Mouse (Mus musculus) embryonic facial prominence, embryonic 15.5 days (tissue): ENCODE data around the gene Lrrc23. TPM values are rescaled to one million over a fixed set of nuclear protein-coding genes. Genes with fewer than 3 reads are reported as not detected.

ENCODE experiments used
- ATAC-seq: fragments of 200-750 bp; cut with Nextera tagmentation; 2 replicates; pipeline ENCODE4 v1.8.0; 2017; ENCODE audit warnings: low read depth, moderate TSS enrichment; ENCODE audit not compliant: insufficient number of reproducible peaks, low FRiP score, low TSS enrichment
- H3K27ac ChIP-seq: fragments of 300-500 bp; sonication (generic); replicated peaks from 2 replicates; pipeline ENCODE4 v1.5.1; 2015; ENCODE audit warnings: mild to moderate bottlenecking, inconsistent platforms
- H3K27me3 ChIP-seq: fragments of 300-500 bp; sonication (generic); 2 replicates; pipeline ENCODE4 v1.6.1; 2015; ENCODE audit warnings: inconsistent platforms
- H3K36me3 ChIP-seq: fragments of 300-500 bp; sonication (generic); 2 replicates; pipeline ENCODE4 v1.6.1; 2015; ENCODE audit warnings: mild to moderate bottlenecking, inconsistent platforms
- H3K4me1 ChIP-seq: fragments of 300-500 bp; sonication (generic); 2 replicates; pipeline ENCODE4 v1.6.1; 2015; ENCODE audit warnings: inconsistent platforms
- H3K4me2 ChIP-seq: fragments of 300-500 bp; sonication (generic); replicated peaks from 2 replicates; pipeline ENCODE4 v1.6.1; 2015; ENCODE audit warnings: mild to moderate bottlenecking, inconsistent platforms
- H3K4me3 ChIP-seq: fragments of 300-500 bp; sonication (generic); replicated peaks from 2 replicates; pipeline ENCODE4 v1.5.1; 2015; ENCODE audit warnings: mild to moderate bottlenecking, inconsistent platforms
- H3K9ac ChIP-seq: fragments of 300-500 bp; sonication (generic); 2 replicates; pipeline ENCODE4 v1.6.1; 2015; ENCODE audit warnings: inconsistent platforms
- H3K9me3 ChIP-seq: fragments of 300-500 bp; sonication (generic); replicated peaks from 2 replicates; pipeline ENCODE4 v1.6.1; 2016; ENCODE audit warnings: inconsistent platforms
- WGBS: fragments of 180-500 bp; shearing (Covaris S2); methylation state at CpG from one replicate; pipeline ENCODE4 v1.1.7; 2015; 5-methylcytosine and 5-hydroxymethylcytosine counted together
- polyA plus RNA-seq: library from polyadenylated mRNA; unstranded; fragments of >200 nt; fragmentation: Nextera tagmentation; extraction: Ambion mirVana; gene quantifications from 2 replicates; pipeline ENCODE4 v1.2.1, GENCODE M21; 2015

Lrrc23 gene
- polyA plus RNA-seq, 1 experiment from 2014 or later = 47.5 TPM

DNA sequence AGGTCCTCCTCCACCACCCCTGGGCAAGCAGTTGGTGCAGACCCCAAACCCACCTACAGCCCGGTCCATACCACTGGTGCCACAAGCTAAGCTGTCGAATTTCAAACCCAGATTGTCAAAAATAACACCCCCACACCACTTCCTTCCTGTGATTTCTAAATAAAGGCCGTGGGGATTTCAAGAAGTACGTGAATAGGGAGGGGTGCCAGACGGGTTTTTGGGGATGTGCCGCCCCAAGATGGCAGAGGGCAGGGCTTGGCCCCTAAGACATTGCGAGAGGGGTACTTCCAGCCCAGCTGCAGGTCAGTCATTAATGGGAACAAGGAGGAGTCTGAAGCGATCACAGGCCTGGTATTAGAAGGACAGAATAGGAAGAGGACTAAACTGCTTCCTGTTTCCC lies 56.0 kb downstream of the Lrrc23 start:
- H3K4me3 ChIP-seq = no peak overlapping the region
- 75% methylated on average over 8 of the region's 8 CpGs for WGBS
- H3K27me3 ChIP-seq = no peaks in the 10 kb centered on the region
- no peak overlapping the region for H3K9ac ChIP-seq
- H3K36me3 ChIP-seq = no peaks in the 10 kb centered on the region
- no peaks in the 10 kb centered on the region for H3K4me1 ChIP-seq
- no peak for ATAC-seq
- no peak overlapping the region for H3K4me2 ChIP-seq
- H3K27ac ChIP-seq = no peak overlapping the region
- no peaks in the 10 kb centered on the region for H3K9me3 ChIP-seq

DNA sequence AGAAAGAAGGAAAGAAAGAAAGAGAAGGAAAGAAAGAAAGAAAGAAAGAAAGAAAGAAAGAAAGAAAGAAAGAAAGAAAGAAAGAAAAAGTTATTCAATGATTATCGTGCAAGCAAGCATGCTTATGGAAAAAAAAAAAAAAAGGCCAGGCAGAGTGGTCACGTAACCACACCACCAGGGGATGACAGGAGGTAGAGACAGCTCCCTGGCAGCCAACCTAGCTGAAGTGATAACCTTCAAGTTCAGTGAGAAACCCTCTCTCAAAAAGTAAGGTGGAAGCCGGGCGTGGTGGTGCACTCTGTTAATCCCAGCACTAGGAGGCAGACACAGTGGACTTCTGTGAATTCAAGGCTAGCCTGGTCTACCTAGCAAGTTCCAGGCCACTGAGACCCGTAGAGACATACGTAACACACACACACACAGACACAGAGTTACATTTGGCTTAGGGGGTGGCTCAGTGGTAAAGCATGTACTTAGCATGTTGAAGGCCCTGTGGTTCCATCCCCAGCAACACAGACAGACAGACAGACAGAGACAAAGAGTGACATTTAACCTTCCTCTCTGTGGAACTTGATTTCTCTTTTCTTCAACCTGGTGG lies 56.6 kb downstream of the Lrrc23 start:
- Histone ChIP-seq H3K4me2 (no peak overlapping the region), H3K36me3 (no peaks in the 10 kb centered on the region), H3K27ac (no peak overlapping the region), H3K9me3 (no peaks in the 10 kb centered on the region), H3K4me3 (no peak overlapping the region), H3K27me3 (no peaks in the 10 kb centered on the region), H3K9ac (no peak overlapping the region), H3K4me1 (no peaks in the 10 kb centered on the region)
- 88% methylated on average over 6 of the region's 6 CpGs for WGBS
- no peak for ATAC-seq

DNA sequence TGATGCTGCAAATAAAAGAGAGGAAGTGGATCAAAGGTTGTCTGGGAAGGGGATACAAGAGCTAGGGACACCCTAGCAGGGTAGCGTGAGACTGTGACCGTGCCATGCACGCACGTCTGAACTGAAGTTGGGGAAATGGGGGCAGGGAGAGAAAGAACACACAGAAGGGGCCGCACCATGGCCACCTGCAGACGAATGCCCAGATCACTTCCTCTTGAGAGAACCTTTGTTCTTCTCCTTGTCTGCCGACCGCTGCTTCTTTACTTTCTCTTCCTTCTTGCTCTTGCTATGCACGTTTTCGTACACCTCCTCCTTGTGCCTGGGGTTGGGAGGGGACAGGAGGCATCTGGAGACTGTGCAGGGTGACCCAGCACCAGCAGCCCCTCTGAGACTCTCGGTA lies 58.6 kb downstream of the Lrrc23 start:
- peaks cover 11% of the 10 kb centered on the region for H3K36me3 ChIP-seq
- H3K9me3 ChIP-seq = no peaks in the 10 kb centered on the region
- 64% methylated on average over 11 of the region's 11 CpGs for WGBS
- H3K4me2 ChIP-seq = no peak overlapping the region
- no peak for ATAC-seq
- no peak overlapping the region for H3K9ac ChIP-seq
- peaks cover 6% of the 10 kb centered on the region; the same call in 1 of the 2 replicates for H3K4me1 ChIP-seq
- no peak overlapping the region for H3K4me3 ChIP-seq
- H3K27me3 ChIP-seq = no peaks in the 10 kb centered on the region
- no peak overlapping the region for H3K27ac ChIP-seq

Other genes starting within 250 kb of the Lrrc23 start
- 5.7 and 9.0 TPM in 2 replicates for gene C1s1, start 237.4 kb downstream of the Lrrc23 start, polyA plus RNA-seq
- not detected in 2 replicates for gene C1rb, start 209.4 kb downstream of the Lrrc23 start, polyA plus RNA-seq
- gene C1s2, start 143.6 kb downstream of the Lrrc23 start, polyA plus RNA-seq = 0.14 and 0.21 TPM in 2 replicates
- 56.0 and 56.1 TPM in 2 replicates for gene Lpcat3, start 116.7 kb downstream of the Lrrc23 start, polyA plus RNA-seq
- gene Emg1, start 67.5 kb downstream of the Lrrc23 start, polyA plus RNA-seq = 171 and 186 TPM in 2 replicates
- gene Phb2, start 67.4 kb downstream of the Lrrc23 start, polyA plus RNA-seq = 301 and 317 TPM in 2 replicates
- gene Ptpn6, start 41.0 kb downstream of the Lrrc23 start, polyA plus RNA-seq = 19.9 and 20.2 TPM in 2 replicates
- 416 TPM in 2 replicates for gene Grcc10, start 38.4 kb downstream of the Lrrc23 start, polyA plus RNA-seq
- not detected in 2 replicates for gene Gm45234, start 23.7 kb downstream of the Lrrc23 start, polyA plus RNA-seq
- gene Atn1, start 23.2 kb downstream of the Lrrc23 start, polyA plus RNA-seq = 20.1 and 21.0 TPM in 2 replicates
- 11.8 and 12.7 TPM in 2 replicates for gene Eno2, start 10.1 kb downstream of the Lrrc23 start, polyA plus RNA-seq
- gene Spsb2, start 28.9 kb upstream of the Lrrc23 start, polyA plus RNA-seq = 16.4 and 17.5 TPM in 2 replicates
- gene Tpi1, start 34.6 kb upstream of the Lrrc23 start, polyA plus RNA-seq = 779 and 809 TPM in 2 replicates
- 140 and 141 TPM in 2 replicates for gene Usp5, start 49.8 kb upstream of the Lrrc23 start, polyA plus RNA-seq
- 128 and 138 TPM in 2 replicates for gene Cdca3, start 49.8 kb upstream of the Lrrc23 start, polyA plus RNA-seq
- gene Gnb3, start 60.5 kb upstream of the Lrrc23 start, polyA plus RNA-seq = 2.0 and 2.1 TPM in 2 replicates
- gene P3h3, start 78.0 kb upstream of the Lrrc23 start, polyA plus RNA-seq = 55.9 and 57.6 TPM in 2 replicates
- 2.6 and 3.4 TPM in 2 replicates for gene Gpr162, start 84.3 kb upstream of the Lrrc23 start, polyA plus RNA-seq
- 0.36 and 0.60 TPM in 2 replicates for gene Cd4, start 108.5 kb upstream of the Lrrc23 start, polyA plus RNA-seq
- gene Lag3, start 132.0 kb upstream of the Lrrc23 start, polyA plus RNA-seq = 2.8 and 4.0 TPM in 2 replicates
- gene Ptms, start 140.4 kb upstream of the Lrrc23 start, polyA plus RNA-seq = 355 and 368 TPM in 2 replicates
- gene Mlf2, start 151.7 kb upstream of the Lrrc23 start, polyA plus RNA-seq = 373 and 388 TPM in 2 replicates
- 144 and 150 TPM in 2 replicates for gene Cops7a, start 185.8 kb upstream of the Lrrc23 start, polyA plus RNA-seq
- 11.3 and 13.7 TPM in 2 replicates for gene Pianp, start 217.0 kb upstream of the Lrrc23 start, polyA plus RNA-seq
- 18.2 and 19.2 TPM in 2 replicates for gene Zfp384, start 229.4 kb upstream of the Lrrc23 start, polyA plus RNA-seq